Mouse (Mus musculus): Measurements from ENCODE around the gene Eif4g1.
"Not testable (repeated sequence)": the region's sequence is repeated elsewhere in the genome, so short reads cannot be mapped to it uniquely, and the experiment has no call there.

Eif4g1 gene

GRCm38 (mm10) chr16:20668013-20668412, at the start of gene Eif4g1:
TSS of gene Eif4g1 (plus strand) at chr16:20668313.
- DNase-seq, result not testable (repeated sequence)

GRCm38 (mm10) chr16:20619541-20620398, 48.3 kb upstream of the Eif4g1 start:
- peak; percentile 48 for DNase-seq

GRCm38 (mm10) chr16:20620399-20620735, 47.7 kb upstream of the Eif4g1 start:
- DNase-seq, result no peak

- no peak for DNase-seq
Observed at GRCm38 (mm10) chr16:20620751-20621190, 47.3 kb upstream of the Eif4g1 start.

- DNase-seq, result peak; percentile 79
Observed at GRCm38 (mm10) chr16:20621191-20621990, 46.7 kb upstream of the Eif4g1 start, which contains the start of gene Camk2n2. TSS of gene Camk2n2 (minus strand) at chr16:20621287.

GRCm38 (mm10) chr16:20621991-20622685, 46.0 kb upstream of the Eif4g1 start:
- peak; percentile 42 for DNase-seq

GRCm38 (mm10) chr16:20623211-20623610, 44.9 kb upstream of the Eif4g1 start:
- DNase-seq, result no peak

GRCm38 (mm10) chr16:20628871-20629391, 39.2 kb upstream of the Eif4g1 start:
- DNase-seq, result no peak

GRCm38 (mm10) chr16:20629731-20630634, 38.1 kb upstream of the Eif4g1 start, which contains the start of gene Ece2:
TSS of gene Ece2 (plus strand) at chr16:20629828.
- DNase-seq, result no peak

- DNase-seq, result no peak
Observed at GRCm38 (mm10) chr16:20637410-20637809, 30.7 kb upstream of the Eif4g1 start.

- DNase-seq, result no peak
Observed at GRCm38 (mm10) chr16:20638367-20638766, 29.7 kb upstream of the Eif4g1 start.

GRCm38 (mm10) chr16:20642161-20642560, 26.0 kb upstream of the Eif4g1 start:
- peak; percentile 78 for DNase-seq

- no peak for DNase-seq
Observed at GRCm38 (mm10) chr16:20643911-20644310, 24.2 kb upstream of the Eif4g1 start.

GRCm38 (mm10) chr16:20651076-20651946, 16.8 kb upstream of the Eif4g1 start, which contains the start of gene Psmd2:
TSS of gene Psmd2 (plus strand) at chr16:20651652.
- peak; percentile 98 for DNase-seq

- no peak for DNase-seq
Observed at GRCm38 (mm10) chr16:20651947-20652310, 16.2 kb upstream of the Eif4g1 start.

GRCm38 (mm10) chr16:20653315-20653714, 14.8 kb upstream of the Eif4g1 start:
- no peak for DNase-seq

GRCm38 (mm10) chr16:20657661-20658060, 10.5 kb upstream of the Eif4g1 start:
- no peak for DNase-seq

- DNase-seq, result no peak
Observed at GRCm38 (mm10) chr16:20670291-20670690, 2.2 kb downstream of the Eif4g1 start.

- DNase-seq, result no peak
Observed at GRCm38 (mm10) chr16:20671886-20672285, 3.8 kb downstream of the Eif4g1 start.

- peak; percentile 98 for DNase-seq
Observed at GRCm38 (mm10) chr16:20672500-20672902, 4.4 kb downstream of the Eif4g1 start.
